Mouse (Mus musculus): ENCODE data around the gene Phxr2.
"Not testable (repeated sequence)": the region's sequence is repeated elsewhere in the genome, so short reads cannot be mapped to it uniquely, and the experiment has no call there.

Gene Phxr2

DNA sequence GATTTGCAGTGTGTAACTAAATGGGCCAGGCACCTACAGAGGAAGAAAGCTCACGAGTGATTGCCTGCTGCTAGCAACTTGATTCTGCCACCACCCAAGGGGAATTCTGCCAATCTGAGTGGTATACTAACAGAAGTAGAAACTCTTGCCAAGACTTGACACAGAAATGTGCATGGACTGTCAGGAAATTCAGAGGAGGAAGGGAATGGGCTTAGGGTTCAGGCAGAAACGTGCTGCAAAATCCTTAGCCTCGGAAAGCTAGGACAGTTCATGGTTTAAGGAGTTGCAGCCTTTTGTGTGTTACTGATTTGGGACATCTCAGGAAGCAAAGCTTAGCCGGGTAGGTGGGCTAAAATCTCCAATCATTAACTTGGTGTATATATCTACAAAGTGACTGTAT lies at the start of gene Phxr2:
Gene Phxr2 (minus strand): TSS at position 101 of the 400 bp plus-strand sequence.
- DNase-seq: no peak

DNA sequence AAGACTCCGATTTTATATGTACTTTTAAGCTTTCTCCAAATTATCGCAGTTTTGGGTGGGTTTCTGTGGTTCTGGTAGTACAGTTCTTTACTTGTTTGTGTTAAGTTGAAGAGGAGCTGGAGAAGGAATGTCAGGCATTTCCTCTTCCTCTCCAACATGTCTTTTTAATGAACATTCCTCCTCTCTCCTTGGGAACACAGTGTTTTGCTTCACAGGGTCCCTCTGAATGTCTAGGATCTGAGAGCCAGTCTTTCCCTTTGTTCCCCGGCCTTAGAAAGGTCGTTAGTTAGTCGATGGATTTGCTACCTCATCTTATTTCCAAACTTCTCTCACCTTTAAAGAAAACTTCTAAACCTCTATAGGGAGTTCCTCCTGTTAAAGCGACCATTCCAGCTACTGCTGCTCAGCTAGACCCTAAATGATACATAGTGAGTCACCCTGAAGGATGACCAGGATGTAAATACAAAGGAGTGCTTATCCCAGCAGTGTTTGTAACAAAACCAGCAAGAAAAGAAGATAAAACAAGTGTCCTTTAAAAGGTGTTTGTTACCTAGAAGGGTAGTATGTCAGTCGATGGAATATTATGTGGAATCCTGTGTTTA lies 46.9 kb upstream of the Phxr2 start:
- DNase-seq: no peak

DNA sequence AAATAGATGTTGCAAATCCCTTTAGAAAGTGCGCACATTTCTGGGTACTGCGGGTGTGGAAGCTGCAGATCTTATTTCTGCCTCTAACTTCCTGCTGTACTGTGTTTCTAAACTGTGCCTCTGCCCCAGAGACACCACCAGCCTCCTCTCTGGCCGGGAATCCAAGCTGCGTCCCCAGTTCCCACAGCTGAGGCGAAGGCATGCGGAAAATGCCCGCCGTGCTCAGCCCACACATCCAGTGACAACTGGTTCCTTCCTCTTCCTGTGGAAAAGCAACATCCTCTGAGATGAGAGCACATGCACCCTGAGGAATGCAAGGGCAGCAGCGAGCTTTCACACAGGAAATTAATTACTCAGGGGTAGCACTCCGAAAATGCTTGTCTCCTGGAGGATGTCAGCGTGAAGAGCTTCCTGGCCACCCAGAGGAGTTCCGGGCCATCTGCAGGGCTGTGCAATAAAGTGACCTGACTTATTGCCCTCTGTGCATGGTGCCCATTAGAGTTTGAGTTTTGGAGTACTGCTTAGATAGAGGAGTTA lies 45.9 kb upstream of the Phxr2 start:
- peak; percentile 55 for DNase-seq

DNA sequence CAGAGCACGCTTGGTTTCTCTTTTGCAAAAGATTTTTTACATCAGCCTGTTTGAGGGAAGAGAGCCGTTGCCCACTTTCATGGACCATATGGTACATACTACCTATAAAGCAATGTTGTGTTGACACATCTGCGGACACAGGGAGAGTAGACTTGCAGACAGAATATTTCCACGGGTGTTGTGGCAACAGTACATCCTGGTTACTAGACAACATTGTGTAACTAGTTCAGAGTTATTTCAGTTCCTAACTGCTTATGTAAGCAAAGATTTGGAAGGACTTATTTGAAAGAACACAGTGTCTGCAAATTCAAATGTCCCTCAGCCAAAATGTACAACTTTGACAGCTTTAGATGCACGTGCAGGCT lies 43.6 kb upstream of the Phxr2 start:
- DNase-seq: peak; percentile 63

DNA sequence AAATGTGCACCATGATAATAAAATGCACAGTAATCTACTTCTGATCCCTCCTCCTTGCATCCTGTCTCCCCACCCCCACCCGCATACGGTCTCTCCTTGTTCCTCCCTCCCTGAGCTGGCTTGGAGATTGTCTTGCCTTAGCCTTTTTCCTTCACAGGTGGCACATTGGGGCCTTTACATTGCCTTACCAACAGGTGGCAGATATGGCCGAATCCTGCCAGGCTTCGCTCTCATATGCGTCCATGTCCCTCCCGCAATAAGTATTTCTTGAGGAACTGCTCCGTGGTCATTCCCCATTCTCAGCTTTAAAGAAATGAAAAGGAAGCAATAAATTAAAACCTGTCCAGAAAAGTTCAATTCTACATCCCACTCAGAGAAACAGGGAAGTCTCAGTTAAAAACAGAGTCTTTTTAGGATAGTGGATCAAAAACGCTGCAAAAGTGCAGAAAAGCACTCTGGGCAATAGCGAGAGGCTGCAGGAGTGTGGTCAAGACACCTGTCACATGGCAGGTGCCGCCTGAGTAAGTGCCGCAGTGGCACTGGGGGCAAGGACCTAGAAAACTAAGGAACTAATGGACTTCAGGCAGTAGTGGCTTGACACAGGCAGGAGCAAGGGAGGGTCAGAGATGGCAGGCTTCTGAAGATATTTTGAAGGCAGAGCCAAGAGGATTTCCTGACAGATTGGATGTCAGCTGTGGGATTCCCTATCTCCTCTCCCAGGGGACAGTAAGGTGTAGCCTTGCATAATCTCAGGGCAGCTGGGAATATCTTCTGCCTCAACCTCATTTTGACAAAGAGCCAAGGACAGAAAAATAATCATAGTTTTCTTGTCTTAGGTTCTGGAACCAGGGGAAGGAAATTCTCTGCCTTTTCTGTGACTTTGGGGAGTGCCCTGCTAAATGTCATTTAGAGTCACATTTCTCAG lies 43.0 kb upstream of the Phxr2 start:
- no peak for DNase-seq

DNA sequence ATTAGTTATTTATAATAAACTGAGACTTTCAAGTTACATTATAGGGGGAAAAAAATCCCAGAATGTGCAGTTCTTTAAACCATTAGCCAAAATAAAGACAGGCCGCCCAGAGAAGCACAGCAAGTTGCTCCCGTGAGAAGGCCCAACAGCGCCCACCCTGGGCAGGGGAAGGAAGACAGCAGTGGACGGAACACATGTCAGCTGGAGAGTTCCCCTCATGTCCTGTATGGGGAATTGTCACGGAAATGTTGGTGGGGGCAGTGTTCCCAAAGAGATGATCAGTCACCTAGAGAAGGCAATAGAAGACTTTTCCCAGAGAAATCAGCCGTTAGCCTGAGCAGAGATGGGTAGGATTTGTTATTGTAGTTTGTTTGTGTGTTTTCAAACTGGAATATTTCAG lies 42.3 kb upstream of the Phxr2 start:
- DNase-seq: no peak

DNA sequence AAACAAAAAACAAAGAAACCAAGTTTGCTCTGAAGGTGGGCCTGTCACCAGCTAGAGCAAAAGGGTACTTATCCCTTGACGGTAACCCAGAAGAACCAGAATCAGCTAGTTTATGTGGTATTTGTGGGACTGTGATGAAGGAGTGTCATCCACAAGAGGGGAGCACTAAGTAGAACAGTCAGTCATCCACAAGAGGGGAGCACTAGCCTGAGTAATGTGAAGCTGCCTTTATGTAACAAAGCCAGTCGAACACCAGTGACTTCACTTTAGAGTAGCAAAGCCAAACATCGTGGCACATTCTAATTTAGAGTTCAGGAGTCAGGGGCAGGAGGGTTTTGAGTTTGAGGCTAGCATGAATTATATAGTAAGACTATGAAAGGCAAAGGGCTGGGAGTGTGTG lies 40.3 kb upstream of the Phxr2 start:
- peak; percentile 54 for DNase-seq

DNA sequence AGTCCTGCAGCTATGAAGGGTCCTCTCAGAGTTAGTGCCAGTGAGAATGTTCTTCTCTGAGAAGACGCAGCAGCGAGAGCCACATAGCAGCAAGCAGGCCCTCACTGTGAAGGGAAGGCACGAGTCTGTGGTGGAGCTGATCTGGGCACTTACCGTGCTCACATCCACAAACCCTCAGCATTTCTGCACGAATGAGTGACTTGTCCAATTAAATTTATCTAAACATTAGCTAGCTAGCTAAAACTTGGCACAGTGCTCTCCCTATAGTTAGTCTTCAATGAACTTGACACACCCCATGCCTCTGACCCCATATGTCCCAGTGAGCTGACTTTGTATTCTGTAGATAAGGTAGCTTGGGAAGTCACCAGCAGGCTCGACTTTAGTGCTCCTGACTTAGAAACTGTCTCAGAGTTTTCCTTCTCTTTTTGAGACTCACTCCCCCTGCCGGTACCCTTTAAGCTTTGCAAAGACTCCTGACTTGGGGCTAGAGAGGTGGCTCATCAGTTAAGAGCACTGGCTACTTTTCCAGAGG lies 39.7 kb upstream of the Phxr2 start:
- no peak for DNase-seq

DNA sequence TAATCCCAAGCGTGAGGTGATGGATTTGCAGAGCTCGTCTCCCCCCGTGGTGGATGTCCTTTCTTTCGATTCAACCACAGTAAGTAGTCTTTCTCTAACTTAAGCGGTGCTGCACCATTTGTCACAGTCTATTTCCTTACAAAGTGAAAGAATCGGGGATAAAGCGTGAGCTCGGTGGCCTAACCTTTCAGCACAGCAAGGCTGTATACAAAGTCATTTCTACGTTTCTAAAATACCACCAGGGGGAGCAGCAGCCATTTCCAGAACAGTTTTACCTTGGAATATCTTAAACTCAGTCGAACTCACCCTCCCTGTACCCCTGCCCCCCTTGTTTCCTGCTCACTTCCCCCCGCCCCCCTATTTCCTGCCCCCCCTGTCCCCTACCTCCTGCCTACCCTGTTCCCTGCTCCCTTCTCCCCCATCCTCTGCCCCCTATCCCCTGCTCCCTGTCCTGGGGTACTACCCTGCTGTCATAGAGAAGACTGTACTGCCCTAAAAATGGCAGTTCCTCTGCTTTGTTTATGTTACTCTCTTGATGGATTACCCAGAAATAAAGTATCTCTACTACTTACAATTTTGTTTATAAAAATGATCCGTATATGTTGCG lies 38.8 kb upstream of the Phxr2 start:
- DNase-seq: no peak

DNA sequence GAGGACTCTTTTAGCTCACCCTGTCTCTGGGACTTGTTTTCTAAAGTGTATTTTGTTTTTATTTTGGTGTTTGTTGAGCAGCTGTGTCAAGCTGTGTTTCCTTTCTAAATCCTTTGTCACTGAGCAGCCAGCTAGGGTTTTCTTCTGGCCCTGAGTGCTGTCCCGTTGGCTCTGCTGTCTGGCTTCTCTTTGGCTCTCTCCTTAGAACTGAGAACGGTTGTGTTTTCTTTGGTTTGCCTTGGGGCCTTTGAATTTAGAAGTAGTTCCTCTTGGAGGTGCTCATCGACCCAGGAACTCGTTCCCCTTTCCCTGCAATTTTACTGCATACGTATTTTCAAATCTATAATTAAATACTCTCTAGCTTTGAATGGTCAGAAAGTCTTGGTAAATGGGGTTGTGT lies 36.9 kb upstream of the Phxr2 start:
- DNase-seq: no peak

DNA sequence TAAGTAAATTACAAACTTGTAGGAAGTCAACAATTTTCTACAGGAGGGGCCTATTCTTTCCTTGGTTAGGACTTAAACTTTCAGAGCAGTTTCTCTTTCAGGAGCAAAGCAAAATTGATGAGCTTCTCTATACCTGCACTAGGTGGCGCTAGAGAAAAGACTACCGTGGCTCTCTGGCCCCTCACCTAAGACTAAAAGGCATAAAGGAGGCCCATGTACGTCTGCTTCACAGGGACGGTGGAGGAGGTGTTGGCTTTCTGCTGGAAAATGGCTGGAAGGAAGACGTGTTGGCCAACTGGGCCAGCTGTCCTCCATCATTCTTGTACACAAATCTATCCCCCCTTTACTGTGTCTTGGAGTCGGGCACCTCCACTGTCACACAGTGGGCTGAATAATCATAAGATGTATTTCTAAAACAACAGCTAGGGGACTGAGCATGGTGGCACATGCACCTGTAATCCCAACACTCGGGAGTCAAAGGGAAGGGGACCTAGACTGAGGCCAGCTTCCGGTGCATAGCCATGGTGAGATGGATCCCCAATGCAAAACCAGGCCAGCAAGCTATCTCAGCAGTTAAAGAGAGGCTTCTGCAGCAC lies 36.0 kb upstream of the Phxr2 start:
- no peak for DNase-seq

DNA sequence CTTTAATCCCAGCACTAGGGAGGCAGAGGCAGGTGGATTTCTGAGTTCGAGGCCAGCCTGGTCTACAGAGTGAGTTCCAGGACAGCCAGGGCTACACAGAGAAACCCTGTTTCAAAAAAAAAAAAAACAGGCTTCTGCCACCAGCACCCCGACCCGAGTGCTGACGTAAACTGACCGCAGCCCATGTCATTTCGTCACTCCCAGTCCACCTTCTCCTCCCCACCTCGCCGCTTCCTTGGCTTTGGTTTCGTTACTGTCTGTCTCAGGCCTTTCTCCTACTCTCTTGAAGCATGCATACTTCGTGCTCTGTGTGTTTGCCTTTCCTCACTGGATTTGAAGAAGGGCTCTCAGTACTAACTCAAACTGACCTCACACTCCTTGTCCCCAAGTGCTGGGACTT lies 31.6 kb upstream of the Phxr2 start:
- not testable (repeated sequence) for DNase-seq

DNA sequence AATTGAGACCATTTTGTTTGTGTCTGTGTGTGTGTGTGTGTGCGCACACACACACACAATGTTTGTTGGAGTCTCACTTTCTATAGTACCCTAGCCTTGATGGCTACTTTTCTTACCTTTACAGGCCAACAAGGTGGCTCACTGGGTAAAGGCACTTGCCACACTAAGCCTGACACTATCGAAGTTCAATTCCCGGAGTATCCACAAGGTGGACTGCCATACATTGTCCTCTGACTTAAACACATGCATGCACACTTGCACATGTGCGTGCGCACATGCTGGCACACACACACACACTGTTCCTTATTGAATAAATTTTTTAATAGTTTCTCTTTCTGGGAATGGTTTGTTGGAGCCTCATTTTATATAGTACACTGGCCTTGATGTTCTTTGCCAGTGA lies 30.7 kb upstream of the Phxr2 start:
- no peak for DNase-seq

DNA sequence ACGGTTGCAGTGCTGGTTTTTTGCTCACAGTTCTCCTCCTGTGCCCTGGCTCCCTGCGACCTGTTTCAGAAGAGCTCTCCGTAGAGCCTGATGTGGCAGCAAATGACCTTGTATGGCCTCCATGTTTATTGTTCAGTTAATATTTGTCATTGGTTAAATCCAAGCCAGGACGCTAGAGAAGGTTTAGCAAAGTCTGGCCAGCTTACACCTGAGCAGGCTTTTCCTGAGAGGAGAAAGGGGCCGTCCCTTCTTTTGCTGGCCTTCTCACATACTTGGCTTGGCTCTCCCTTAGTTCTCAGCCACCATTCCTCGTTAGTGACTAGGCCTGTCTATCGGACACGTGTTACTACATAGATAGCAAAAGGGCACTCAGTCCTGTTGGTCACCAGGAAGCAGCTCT lies 28.5 kb upstream of the Phxr2 start:
- DNase-seq: no peak

DNA sequence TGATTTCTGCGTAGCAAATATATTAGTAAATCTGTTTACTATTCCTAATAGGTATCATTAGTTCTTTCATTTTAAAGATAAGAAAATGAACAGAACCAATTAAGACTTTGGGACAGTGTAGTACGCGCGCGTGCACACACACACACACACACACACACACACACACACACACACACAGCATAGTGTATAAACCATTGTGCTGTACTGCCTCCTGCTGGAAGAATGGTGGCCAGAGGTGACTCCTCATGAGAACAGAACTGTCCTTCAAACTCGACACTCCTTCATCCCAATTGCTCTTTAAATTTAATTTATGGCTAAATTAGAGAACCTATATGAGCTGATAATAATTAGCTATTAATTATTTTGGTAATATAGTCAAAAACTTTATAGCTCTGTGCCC lies 25.9 kb upstream of the Phxr2 start:
- no peak for DNase-seq

DNA sequence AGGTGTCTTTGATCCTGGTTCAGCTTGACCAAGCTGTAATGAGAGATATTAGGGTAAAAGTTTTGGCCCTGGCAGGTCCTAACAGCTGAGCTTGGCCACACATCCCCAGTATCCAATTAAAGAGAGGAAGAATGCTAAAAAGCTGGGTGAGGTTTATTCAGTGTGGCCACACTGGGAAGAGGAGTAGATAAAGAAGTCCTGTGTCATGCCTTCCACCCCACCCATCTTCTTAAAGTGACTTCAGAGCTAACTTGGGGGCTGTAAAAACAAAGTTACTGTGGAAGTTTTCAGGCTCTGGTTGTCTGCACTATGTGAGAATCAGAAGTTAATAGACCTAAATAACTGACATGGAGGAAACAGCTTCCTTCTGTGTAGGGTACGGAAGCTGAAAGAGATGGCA lies 25.5 kb upstream of the Phxr2 start:
- no peak for DNase-seq

DNA sequence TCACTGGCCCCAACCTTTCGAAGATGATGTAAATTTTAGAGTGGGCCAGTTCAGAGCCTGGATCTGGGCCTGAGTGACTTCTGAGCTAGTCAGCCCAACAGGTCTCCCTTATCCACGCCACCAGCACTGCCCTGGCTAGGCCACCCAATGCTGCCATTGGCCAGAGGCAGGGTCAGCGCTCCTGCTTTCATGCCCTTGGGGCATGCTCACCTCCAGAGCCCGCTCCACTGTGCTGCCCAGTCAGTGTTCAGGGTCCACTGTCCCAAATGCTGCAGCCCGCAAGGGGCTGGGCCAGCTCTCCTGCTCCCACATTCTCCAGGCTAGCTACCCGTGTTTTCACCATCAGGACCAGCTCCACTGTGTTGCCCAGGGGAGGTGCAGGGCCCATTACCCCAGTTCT lies 23.9 kb upstream of the Phxr2 start:
- DNase-seq: no peak

DNA sequence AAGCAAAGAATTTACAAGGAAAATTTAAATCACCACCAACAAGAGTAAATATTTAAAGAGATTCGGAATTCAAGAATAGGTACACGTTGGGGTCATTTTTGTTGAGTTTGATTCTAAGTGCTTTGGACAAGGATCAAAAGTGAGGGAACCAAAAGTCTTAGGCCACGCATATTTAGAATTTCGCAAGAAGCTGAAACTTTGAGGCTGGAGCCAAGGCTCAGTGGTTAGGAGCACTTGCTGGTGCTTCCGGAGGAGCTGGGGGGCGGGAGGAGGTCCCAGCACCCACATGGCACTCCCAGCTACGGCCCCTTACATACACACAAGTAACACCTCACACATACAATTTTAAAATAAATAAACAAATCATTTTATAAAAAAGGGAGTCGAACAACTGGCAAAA lies 20.5 kb upstream of the Phxr2 start:
- DNase-seq: no peak

DNA sequence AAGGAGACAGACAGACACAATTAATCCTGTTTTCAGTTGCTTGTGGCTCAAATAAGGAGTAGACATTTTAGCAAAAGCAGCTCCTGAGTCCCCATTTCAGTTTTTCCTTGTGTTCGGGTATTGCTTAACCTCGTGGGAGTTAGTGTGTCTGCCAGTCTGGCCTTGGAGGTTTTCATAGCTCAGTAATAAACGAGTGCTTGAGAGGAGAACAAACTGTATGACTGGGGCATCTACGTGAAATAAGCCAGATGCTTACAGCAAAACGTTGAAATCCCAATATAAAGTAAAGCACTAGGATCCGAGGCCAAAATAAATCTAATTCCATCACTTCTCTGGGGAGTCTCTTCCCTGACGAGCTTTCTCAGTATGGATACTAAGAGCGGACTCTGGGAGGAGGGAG lies 19.5 kb upstream of the Phxr2 start:
- no peak for DNase-seq

DNA sequence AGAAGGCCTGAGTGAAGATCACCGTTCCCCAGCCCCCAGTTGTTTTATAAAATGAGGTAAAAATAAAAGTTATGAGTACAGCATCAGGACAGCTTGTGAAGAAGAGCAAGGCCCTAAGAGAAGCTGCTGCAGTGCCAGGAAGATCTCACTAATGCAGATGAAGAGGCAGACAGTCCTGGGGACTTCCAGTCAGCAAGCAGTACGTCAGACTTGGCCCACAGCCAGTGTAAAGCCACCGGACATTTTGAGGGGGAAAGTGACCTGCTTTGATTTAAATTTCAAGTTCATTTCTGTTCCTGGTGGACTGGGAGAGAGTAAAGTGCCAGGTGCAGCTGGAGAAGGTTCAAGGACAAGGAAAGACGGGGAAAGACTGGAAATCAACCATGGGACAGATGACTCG lies 10.2 kb upstream of the Phxr2 start:
- no peak for DNase-seq

DNA sequence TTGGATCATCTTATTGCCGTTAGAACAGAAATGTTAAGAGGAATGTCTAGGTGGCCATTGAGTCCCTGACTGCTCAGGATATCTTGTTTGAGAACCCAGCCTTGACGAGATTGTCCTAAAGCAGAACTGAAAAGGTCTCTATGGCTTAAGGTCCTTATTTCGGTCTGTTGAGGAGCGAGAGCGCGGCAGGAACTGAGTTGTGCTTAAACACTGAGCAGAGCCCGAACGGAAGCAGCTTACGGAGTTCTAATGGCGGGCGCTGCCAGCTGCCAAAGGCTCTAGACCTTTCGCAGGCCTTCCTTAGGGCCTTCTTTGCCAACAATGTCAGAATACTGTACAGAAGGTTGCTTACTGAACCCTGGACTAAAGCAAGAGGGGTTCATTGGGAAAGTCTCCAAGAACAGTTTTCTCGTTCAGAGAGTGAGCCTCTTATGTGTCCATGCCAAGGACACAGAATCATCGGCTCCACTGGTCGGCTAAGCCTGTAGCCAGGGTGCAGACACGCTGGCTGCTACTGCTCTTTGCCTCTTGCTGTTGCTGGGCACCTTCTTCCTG lies 7.3 kb upstream of the Phxr2 start:
- no peak for DNase-seq

DNA sequence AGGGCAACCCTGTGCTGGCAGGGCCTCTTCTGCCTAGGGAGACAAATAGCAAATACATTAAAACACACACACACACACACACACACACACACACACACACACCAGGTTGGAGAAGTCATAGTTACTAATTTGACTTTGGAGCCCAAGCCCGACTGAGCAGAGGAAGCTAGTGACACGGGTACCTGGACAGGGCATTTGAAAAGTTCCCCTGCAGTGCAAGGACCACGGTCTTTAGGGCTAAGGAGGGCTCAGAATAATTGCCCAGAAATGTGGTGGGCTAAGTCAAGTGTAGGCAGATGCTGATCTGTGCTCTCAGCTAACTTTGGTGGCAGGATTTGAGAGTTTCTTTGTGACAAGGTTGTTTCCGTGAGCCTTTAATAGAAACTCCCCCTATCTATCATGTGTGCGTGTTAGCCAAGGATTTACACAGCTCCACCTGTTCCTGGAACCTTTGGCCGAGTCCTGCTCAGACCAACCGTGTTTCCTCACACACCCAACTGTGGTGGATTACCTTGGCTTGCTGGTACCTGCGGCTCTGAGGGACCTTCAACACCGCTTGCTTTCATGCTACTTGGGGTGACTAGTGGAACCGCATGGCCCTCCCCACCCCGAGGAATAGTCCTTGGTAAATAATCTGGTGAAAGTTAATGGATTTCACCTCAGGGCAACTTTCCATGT lies 6.6 kb upstream of the Phxr2 start:
- DNase-seq: no peak
